Mouse (Mus musculus): ENCODE data around the gene 4930544D05Rik.

4930544D05Rik gene

GRCm38 (mm10) chr11:70653345-70654197 lies 37.9 kb downstream of the 4930544D05Rik start:
- in situ Hi-C loops (cut with MboI; ENCODE audit: unreplicated experiment in 2 of 2) = loop anchor here in 1 of 2 experiments (25.0 kb wide), 1 partner anchor 1241 kb away; the partner anchor contains the start of gene Kdm6b

GRCm38 (mm10) chr11:70654198-70654922 lies 38.7 kb downstream of the 4930544D05Rik start, which contains the start of gene Pfn1:
Gene Pfn1 (minus strand): TSS chr11:70654644.
- in situ Hi-C loops (cut with MboI; ENCODE audit: unreplicated experiment in 2 of 2) = loop anchor here in 1 of 2 experiments (25.0 kb wide), 1 partner anchor 1242 kb away; the partner anchor contains the start of gene Kdm6b

GRCm38 (mm10) chr11:70654923-70655570 lies 39.4 kb downstream of the 4930544D05Rik start:
- in situ Hi-C loops (cut with MboI; ENCODE audit: unreplicated experiment in 2 of 2) = loop anchor here in 1 of 2 experiments (25.0 kb wide), 1 partner anchor 1243 kb away; the partner anchor contains the start of gene Kdm6b

DNA sequence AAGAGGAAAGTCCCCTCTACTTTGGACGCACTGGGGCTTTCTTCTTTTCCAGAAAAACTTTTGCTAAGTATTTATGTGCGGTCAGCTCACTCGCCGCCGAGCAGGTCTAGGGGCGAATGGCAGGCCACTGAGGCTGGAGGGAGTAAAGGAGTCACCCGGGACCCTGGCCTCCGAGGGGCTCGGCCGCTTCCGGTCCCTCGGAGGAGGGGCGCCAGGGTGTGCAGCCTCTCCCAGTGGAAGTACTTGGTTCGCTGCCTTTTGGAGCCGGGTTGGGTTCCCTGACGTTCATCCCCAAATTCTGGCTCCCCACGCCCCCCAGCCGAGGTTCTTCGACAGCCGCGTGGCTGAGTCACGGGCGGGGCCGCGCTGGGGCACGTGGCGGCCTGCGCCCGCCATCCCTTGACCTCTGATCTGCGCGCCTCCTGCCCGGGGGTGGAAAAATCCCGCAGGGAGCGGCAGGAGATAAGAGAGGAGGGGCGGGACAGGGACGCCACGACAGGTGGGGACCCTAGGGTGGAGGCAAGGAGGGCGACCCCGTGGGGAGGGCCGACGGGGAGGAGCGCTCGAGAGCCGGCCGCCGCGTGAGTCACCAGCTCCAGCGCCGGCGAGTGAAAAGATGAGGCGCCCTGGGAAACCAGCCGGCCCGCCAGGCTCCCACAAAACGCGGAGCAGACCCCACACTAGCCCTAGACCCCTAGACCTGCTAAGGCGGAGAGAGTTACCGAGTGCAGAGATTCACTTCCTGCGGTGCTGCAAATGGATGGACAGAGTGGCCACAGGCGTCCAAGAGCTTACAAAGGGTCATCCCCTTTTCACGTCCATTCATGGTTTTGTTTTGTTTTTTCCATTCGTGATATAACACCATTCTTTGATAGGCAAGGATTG lies 40.2 kb downstream of the 4930544D05Rik start:
- in situ Hi-C loops (cut with MboI; ENCODE audit: unreplicated experiment in 2 of 2) = loop anchor here in 1 of 2 experiments (25.0 kb wide), 1 partner anchor 1244 kb away; the partner anchor contains the start of gene Kdm6b

DNA sequence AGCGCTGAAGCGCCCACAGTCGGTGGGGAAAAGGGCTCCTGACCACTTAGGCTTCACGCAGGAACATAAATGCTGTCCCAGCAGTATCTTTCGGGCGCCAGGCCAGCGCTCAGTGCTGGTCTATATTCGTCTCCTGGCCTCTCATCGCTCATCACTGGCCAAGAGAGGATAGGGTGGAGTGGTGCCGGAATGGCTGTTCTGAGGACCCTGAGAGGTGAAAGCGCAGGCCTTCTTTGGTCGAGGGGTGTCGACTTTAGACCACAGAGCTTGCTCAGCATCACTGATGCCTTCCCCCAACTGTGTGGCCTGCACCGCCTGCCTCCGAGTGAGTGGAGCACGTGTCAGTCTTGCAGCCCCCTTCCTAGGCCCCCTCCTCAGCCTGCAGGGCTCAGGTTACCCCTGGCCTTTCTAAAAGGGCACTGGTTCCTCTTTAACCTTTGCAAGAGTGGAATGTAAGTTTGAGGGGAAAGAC lies 40.8 kb downstream of the 4930544D05Rik start:
- in situ Hi-C loops (cut with MboI; ENCODE audit: unreplicated experiment in 2 of 2) = loop anchor here in 1 of 2 experiments (25.0 kb wide), 1 partner anchor 1244 kb away; the partner anchor contains the start of gene Kdm6b

- in situ Hi-C loops (cut with MboI; ENCODE audit: unreplicated experiment in 2 of 2) = loop anchor here in 1 of 2 experiments (25.0 kb wide), 1 partner anchor 1245 kb away; the partner anchor contains the start of gene Kdm6b
These were observed 41.3 kb downstream of the 4930544D05Rik start, which contains the start of gene Eno3 for GRCm38 (mm10) chr11:70656964-70657363. Gene Eno3 (plus strand): TSS chr11:70657202.

- in situ Hi-C loops (cut with MboI; ENCODE audit: unreplicated experiment in 2 of 2) = loop anchor here in 1 of 2 experiments (25.0 kb wide), 1 partner anchor 1245 kb away; the partner anchor contains the start of gene Kdm6b
These were observed 41.9 kb downstream of the 4930544D05Rik start for GRCm38 (mm10) chr11:70657573-70657972.

GRCm38 (mm10) chr11:70657991-70658390 lies 42.3 kb downstream of the 4930544D05Rik start:
- in situ Hi-C loops (cut with MboI; ENCODE audit: unreplicated experiment in 2 of 2) = loop anchor here in 1 of 2 experiments (25.0 kb wide), 1 partner anchor 1246 kb away; the partner anchor contains the start of gene Kdm6b

DNA sequence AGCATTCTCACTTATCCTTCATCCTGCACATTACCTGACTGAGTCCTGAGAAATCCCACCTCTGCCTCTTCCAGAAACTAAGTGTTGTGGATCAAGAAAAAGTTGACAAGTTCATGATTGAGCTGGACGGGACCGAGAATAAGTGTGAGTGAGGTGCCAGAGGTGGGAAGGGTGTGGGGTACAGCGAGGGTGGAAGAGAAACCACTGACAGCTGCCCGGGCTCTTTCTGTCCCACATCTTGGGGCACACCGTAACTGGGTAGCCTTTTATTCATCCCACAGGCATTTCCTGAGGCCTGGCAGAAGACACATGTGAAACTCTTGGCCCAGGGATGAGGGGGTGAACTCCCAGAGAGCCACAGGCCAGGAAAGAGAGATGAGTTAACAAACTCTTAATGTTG lies 42.9 kb downstream of the 4930544D05Rik start:
- in situ Hi-C loops (cut with MboI; ENCODE audit: unreplicated experiment in 2 of 2) = loop anchor here in 1 of 2 experiments (25.0 kb wide), 1 partner anchor 1246 kb away; the partner anchor contains the start of gene Kdm6b

DNA sequence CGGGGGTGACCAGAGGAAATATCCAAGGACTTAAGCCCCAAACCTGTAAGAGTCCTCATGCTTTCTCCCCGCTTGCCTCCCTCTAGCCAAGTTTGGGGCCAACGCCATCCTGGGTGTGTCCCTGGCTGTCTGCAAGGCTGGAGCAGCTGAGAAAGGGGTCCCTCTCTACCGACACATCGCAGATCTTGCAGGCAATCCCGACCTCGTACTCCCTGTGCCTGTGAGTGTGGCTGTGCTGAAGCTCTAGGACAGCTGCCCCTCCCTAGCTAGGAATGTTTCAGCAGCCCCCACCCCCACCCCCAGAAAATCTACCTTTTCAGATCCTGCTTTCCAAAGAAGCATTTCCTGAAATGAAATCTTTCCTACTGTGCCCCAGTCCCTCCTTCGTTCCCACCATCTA lies 43.3 kb downstream of the 4930544D05Rik start:
- in situ Hi-C loops (cut with MboI; ENCODE audit: unreplicated experiment in 2 of 2) = loop anchor here in 1 of 2 experiments (25.0 kb wide), 1 partner anchor 1247 kb away; the partner anchor contains the start of gene Kdm6b

DNA sequence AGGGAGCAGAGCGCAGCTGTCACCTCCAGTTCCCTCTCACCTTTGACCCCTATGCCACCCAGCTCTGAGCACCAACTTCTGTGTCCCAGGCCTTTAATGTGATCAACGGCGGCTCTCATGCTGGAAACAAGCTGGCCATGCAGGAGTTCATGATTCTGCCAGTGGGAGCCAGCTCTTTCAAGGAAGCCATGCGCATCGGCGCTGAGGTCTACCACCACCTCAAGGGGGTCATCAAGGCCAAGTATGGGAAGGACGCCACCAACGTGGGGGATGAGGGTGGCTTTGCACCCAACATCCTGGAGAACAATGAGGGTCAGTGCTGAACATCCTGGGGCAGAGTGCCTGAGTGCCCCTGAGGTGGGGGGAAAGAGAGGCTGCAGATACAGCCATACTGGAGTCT lies 44.9 kb downstream of the 4930544D05Rik start:
- in situ Hi-C loops (cut with MboI; ENCODE audit: unreplicated experiment in 2 of 2) = loop anchor here in 1 of 2 experiments (25.0 kb wide), 1 partner anchor 1248 kb away; the partner anchor contains the start of gene Kdm6b

DNA sequence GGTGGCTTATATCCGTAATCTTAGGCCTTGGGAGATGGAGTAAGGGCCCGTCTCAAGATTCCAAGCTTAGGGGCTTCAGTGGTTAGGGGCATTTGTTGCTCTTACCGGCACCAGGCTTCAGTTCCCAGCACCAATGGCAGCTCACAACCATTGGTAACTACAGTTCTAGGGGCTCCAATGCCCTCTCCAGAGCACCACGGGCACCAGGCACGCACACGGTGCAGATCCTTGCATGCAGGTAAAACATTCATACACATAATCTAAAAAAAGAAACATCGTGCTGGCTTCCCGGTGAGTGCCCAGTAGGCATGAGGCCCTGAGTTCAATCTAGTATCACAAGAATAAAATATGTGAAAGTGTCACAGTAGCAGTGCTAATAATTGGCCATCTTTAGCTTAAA lies 47.5 kb downstream of the 4930544D05Rik start:
- in situ Hi-C loops (cut with MboI; ENCODE audit: unreplicated experiment in 2 of 2) = loop anchor here in 1 of 2 experiments (25.0 kb wide), 1 partner anchor 1251 kb away; the partner anchor contains the start of gene Kdm6b

GRCm38 (mm10) chr11:70663957-70664356 lies 48.3 kb downstream of the 4930544D05Rik start:
- in situ Hi-C loops (cut with MboI; ENCODE audit: unreplicated experiment in 2 of 2) = loop anchor here in 1 of 2 experiments (25.0 kb wide), 1 partner anchor 1252 kb away; the partner anchor contains the start of gene Kdm6b

GRCm38 (mm10) chr11:70664741-70665140 lies 49.1 kb downstream of the 4930544D05Rik start:
- in situ Hi-C loops (cut with MboI; ENCODE audit: unreplicated experiment in 2 of 2) = loop anchor here in 1 of 2 experiments (25.0 kb wide), 1 partner anchor 1252 kb away; the partner anchor contains the start of gene Kdm6b
